Mouse (Mus musculus) brain, embryonic 18.5 days (tissue): Measurements from ENCODE around the gene Gm9044.
A peak's percentile ranks its signal among the peaks of the same experiment; 100 is the strongest.
"Not testable (repeated sequence)": the region's sequence is repeated elsewhere in the genome, so short reads cannot be mapped to it uniquely, and the experiment has no call there.

Experiments used
- DNase-seq: peaks from one replicate; pipeline ENCODE4 v3.0.0-alpha.2; 2012; ENCODE audit warnings: low read depth, low spot score

The Gm9044 gene

DNA sequence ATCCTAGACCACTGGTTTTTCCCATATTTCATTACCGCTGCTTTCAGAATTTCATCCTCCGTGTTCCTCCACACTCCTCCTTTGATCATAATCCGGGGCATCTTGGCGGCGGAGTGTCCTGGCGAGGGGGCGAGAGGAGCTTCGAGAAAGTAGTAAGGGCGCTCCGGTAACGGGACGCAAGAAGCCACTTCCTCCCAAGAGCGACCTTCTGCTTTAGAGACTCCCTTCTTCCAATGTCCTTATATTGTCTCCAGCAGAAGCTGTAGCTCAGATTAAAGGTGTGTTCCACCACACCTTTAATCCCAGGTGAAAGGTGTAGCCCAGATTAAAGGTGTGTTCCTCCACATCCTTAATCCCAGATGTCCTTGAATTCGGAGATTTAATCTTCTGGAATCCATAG lies at the start of gene Gm9044:
Gene Gm9044 (minus strand): TSS at position 101 of the 400 bp plus-strand sequence.
- not testable (repeated sequence) for DNase-seq

DNA sequence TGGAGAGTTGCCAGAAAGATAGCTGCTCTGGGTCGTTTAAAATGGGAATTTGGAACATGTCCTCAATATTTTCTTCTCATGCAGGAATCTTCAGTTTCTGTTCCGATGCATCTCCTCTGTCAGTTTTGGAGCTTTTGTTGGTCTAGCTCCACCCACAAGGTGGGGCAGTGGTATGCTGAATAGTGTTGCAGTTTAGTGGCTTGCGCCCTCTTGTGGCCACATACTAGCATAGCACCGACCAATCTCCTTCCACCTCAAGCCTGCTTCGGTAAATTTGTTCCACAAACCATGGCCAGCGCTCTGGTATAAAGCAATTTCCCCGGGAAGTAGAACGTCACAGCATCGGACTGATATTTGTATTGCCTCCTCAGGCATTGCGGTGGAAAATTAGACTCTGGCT lies 38.2 kb upstream of the Gm9044 start:
- DNase-seq: peak; percentile 66

DNA sequence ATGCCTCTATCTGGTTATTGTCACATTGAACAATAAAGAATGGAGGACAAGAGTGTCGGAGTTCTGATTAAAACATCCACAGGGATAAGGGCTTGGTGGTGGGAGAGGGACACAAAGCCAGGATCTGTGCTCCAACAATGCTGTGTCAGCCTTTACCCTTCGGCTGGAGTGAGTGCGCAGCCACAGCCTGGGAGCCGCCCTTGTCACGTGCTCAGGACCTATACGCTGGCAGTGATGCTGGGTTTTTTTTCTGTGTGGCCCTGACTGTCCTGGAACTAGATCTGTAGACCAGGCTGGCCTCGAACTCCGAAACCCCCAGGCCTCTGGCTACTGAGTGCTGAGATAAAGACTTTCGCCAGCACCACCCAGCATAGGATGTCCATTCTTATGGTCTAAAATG lies 37.3 kb upstream of the Gm9044 start:
- no peak for DNase-seq

DNA sequence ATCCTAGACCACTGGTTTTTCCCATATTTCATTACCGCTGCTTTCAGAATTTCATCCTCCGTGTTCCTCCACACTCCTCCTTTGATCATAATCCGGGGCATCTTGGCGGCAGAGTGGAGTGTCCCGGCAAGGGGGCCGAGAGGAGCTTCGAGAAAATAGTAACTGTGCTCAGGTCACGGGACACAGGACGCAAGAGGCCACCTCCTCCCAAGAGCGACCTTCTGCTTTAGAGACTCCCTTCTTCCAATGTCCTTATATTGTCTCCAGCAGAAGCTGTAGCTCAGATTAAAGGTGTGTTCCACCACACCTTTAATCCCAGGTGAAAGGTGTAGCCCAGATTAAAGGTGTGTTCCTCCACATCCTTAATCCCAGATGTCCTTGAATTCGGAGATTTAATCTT lies 21.8 kb upstream of the Gm9044 start, which contains the start of gene Gm9049:
Gene Gm9049 (minus strand): TSS at position 101 of the 400 bp plus-strand sequence.
- not testable (repeated sequence) for DNase-seq

DNA sequence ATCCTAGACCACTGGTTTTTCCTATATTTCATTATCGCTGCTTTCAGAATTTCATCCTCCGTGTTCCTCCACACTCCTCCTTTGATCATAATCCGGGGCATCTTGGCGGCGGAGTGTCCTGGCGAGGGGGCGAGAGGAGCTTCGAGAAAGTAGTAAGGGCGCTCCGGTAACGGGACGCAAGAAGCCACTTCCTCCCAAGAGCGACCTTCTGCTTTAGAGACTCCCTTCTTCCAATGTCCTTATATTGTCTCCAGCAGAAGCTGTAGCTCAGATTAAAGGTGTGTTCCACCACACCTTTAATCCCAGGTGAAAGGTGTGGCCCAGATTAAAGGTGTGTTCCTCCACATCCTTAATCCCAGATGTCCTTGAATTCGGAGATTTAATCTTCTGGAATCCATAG lies 16.4 kb upstream of the Gm9044 start, which contains the start of gene Gm9048:
Gene Gm9048 (minus strand): TSS at position 101 of the 400 bp plus-strand sequence.
- not testable (repeated sequence) for DNase-seq

DNA sequence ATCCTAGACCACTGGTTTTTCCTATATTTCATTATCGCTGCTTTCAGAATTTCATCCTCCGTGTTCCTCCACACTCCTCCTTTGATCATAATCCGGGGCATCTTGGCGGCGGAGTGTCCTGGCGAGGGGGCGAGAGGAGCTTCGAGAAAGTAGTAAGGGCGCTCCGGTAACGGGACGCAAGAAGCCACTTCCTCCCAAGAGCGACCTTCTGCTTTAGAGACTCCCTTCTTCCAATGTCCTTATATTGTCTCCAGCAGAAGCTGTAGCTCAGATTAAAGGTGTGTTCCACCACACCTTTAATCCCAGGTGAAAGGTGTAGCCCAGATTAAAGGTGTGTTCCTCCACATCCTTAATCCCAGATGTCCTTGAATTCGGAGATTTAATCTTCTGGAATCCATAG lies 10.9 kb upstream of the Gm9044 start, which contains the start of gene Gm9046:
Gene Gm9046 (minus strand): TSS at position 101 of the 400 bp plus-strand sequence.
- not testable (repeated sequence) for DNase-seq

DNA sequence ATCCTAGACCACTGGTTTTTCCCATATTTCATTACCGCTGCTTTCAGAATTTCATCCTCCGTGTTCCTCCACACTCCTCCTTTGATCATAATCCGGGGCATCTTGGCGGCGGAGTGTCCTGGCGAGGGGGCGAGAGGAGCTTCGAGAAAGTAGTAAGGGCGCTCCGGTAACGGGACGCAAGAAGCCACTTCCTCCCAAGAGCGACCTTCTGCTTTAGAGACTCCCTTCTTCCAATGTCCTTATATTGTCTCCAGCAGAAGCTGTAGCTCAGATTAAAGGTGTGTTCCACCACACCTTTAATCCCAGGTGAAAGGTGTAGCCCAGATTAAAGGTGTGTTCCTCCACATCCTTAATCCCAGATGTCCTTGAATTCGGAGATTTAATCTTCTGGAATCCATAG lies 5.5 kb upstream of the Gm9044 start, which contains the start of gene Gm9045:
Gene Gm9045 (minus strand): TSS at position 101 of the 400 bp plus-strand sequence.
- DNase-seq: not testable (repeated sequence)

DNA sequence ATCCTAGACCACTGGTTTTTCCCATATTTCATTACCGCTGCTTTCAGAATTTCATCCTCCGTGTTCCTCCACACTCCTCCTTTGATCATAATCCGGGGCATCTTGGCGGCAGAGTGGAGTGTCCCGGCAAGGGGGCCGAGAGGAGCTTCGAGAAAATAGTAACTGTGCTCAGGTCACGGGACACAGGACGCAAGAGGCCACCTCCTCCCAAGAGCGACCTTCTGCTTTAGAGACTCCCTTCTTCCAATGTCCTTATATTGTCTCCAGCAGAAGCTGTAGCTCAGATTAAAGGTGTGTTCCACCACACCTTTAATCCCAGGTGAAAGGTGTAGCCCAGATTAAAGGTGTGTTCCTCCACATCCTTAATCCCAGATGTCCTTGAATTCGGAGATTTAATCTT lies 5.3 kb downstream of the Gm9044 start, which contains the start of gene Gm9040:
Gene Gm9040 (minus strand): TSS at position 101 of the 400 bp plus-strand sequence.
- not testable (repeated sequence) for DNase-seq

DNA sequence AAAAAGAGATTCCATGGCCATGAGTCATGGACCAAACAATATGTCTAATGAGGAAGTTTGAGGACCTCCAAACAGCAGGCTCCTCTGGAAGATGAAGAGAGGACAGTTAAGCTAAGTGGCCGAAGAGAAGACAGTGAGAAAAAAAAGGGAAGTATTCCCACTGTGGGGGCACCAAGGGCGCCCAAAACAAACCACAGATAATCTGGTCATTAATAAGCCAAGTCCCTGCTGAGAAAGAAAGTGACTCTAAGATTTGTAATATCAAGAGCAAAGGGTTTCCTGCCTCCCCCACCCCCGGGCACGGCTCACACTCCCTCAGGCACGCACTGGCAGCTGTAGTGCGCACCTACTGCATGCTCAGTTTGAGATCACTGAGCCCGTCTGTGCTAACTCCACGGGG lies 13.2 kb downstream of the Gm9044 start:
- DNase-seq: no peak

DNA sequence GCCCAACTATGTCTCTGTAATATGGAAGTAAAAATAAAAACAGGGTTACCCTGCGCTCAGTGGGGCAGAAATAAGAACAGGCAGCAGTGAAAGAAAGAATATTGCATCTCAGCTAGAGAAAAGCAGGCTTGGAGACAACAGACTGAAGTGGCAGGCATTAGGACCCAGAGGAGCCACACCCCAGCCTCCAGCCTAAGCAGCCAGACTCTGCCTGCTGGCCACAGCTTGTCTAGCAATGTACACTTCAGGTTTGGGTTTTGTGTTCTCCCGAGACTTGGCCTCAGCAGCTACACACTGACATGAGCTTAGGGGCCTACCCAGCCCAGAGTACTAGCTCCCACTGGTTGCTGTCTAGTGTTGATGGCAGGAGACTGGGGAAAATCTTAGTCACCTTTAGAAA lies 30.1 kb downstream of the Gm9044 start:
- DNase-seq: not testable (repeated sequence)

DNA sequence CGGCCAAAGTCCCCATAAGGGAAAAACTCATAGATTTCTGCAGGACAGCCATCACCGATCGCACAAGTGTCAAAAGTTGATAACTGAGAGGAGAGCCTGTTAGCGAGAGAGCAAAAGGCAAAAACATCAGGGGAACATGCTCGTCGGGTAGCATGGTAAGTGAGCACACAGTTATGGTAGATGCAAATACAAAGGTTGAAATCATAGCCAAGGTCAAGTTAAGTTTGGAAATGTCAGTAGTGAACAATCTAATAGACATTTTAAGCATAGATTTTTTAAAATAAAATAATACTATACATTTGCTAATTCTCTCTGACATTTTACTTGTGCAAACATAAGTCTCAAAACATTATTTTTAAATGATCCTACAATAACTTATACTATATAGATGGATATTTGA lies 37.3 kb downstream of the Gm9044 start, which contains the start of gene Iltifb:
Gene Iltifb (minus strand): TSS at position 101 of the 400 bp plus-strand sequence.
- DNase-seq: no peak

DNA sequence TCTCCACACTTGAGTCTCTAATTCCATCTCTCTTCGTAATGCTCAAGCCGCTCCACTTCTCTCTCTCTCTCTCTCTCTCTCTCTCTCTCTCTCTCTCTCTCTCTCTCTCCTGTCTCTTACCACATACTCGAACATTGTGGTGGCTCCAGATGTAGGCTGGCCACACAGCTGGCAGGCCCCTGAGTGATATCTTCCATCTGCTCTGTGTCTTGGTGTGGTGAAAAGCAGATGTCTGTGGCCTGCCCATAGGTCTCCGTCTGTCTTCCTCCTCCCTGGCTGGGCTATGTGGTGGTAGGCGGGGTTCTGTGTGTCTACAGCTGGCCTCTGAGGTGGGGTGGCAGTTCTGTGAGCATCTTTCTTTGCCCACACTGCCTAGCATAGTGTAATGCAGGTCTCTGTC lies 49.2 kb downstream of the Gm9044 start:
- DNase-seq: not testable (repeated sequence)

DNA sequence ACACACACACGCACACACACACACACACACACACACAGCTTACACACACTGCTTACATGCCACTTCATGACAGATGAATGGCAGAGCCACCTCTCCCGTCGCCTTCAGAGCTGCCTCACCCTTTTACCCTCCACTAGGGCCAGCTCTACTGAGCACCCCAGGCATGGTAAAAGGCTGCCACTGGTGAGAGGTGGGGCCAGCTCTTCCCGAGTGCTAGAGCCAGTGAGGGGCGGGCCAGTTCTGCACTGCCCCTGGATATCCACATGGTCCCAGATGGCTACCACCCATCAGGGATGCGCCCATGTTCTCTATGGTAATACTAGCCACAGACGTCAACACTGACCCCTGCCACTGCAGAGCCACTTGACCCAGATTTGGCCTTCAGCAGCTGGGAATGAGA lies 49.6 kb downstream of the Gm9044 start:
- not testable (repeated sequence) for DNase-seq
